Mouse (Mus musculus): ENCODE results near the gene Nlrc3.

- no peak for TF ChIP-seq CTCF (conservative IDR thresholded peaks at IDR 0.05; ENCODE audit: insufficient read depth, insufficient read length, low read depth, low read length)
- TF ChIP-seq POLR2A (IDR thresholded peaks at IDR 0.05; ENCODE audit: low read depth, low read length): no peak
These were observed 12.0 kb upstream of the Nlrc3 start for GRCm38 (mm10) chr16:3988410-3988809.
